Mouse (Mus musculus) kidney, embryonic 16.5 days (tissue): Measurements from ENCODE around the gene Gm16427. TPM values are rescaled to one million over a fixed set of nuclear protein-coding genes. Genes with fewer than 3 reads are reported as not detected.
"Not testable (repeated sequence)": the region's sequence is repeated elsewhere in the genome, so short reads cannot be mapped to it uniquely, and the experiment has no call there.

Source experiments
- ATAC-seq: fragments of 200-750 bp; cut with Nextera tagmentation; 2 replicates; pipeline ENCODE4 v1.8.0; 2017; ENCODE audit warnings: moderate TSS enrichment; ENCODE audit not compliant: low FRiP score, low TSS enrichment
- H3K27ac ChIP-seq: fragments of 300-500 bp; sonication (generic); 2 replicates; pipeline ENCODE4 v1.5.1; 2014; ENCODE audit warnings: low read length
- H3K27me3 ChIP-seq: fragments of 300-500 bp; sonication (generic); 2 replicates; pipeline ENCODE4 v1.6.1; 2014; ENCODE audit warnings: low read length, control low read depth, mixed read lengths; ENCODE audit not compliant: insufficient read depth
- H3K36me3 ChIP-seq: fragments of 300-500 bp; sonication (generic); 2 replicates; pipeline ENCODE4 v1.6.1; 2014; ENCODE audit warnings: low read length, control low read depth, mixed read lengths; ENCODE audit not compliant: insufficient read depth
- H3K4me1 ChIP-seq: fragments of 300-500 bp; sonication (generic); 2 replicates; pipeline ENCODE4 v1.6.1; 2014; ENCODE audit warnings: low read length, control low read depth, mixed read lengths; ENCODE audit not compliant: insufficient read depth
- H3K4me2 ChIP-seq: fragments of 300-500 bp; sonication (generic); replicated peaks from 2 replicates; pipeline ENCODE4 v1.6.1; 2014; ENCODE audit warnings: low read depth, low read length
- H3K4me3 ChIP-seq: fragments of 300-500 bp; sonication (generic); 2 replicates; pipeline ENCODE4 v1.5.1; 2014; ENCODE audit warnings: mild to moderate bottlenecking, low read length
- H3K9ac ChIP-seq: fragments of 300-500 bp; sonication (generic); replicated peaks from 2 replicates; pipeline ENCODE4 v1.6.1; 2014; ENCODE audit warnings: low read length
- H3K9me3 ChIP-seq: fragments of 300-500 bp; sonication (generic); 2 replicates; pipeline ENCODE4 v1.6.1; 2016; ENCODE audit warnings: low read length, control low read depth
- WGBS: fragments of 180-500 bp; shearing (Covaris S2); extraction: QIAGEN DNeasy Blood & Tissue Kit; methylation state at CpG from one replicate; pipeline ENCODE4 v1.1.7; 2014; 5-methylcytosine and 5-hydroxymethylcytosine counted together
- polyA plus RNA-seq: library from polyadenylated mRNA; unstranded; fragments of >200 nt; fragmentation: Nextera tagmentation; extraction: Ambion mirVana; gene quantifications from 2 replicates; pipeline ENCODE4 v1.2.1, GENCODE M21; 2015

Gm16427 gene
- polyA plus RNA-seq, result not detected in 2 replicates

GRCm38 (mm10) chr5:93540100-93540499 is at the start of gene Gm16427:
Gene Gm16427 (minus strand): TSS chr5:93540200.
- ATAC-seq, H3K4me3 ChIP-seq, H3K4me1 ChIP-seq, H3K9ac ChIP-seq, H3K27ac ChIP-seq, H3K36me3 ChIP-seq, H3K9me3 ChIP-seq, H3K4me2 ChIP-seq, H3K27me3 ChIP-seq: not testable (repeated sequence)
- no CpG with 5 or more reads among the region's 3 CpGs for WGBS

Other genes starting within 250 kb of the Gm16427 start
- gene C87414, start 131.4 kb upstream of the Gm16427 start, polyA plus RNA-seq, result not detected in 2 replicates